Mouse (Mus musculus): Measurements from ENCODE around the gene Dtx4.

- TF ChIP-seq POLR2A (IDR thresholded peaks at IDR 0.05; ENCODE audit: insufficient read depth, low read length) (no peak), CTCF (IDR thresholded peaks at IDR 0.05; ENCODE audit: low read depth, low read length) (no peak)
Measured at GRCm38 (mm10) chr19:12523377-12523776, 22.1 kb upstream of the Dtx4 start.
